In the genomic region with DNA sequence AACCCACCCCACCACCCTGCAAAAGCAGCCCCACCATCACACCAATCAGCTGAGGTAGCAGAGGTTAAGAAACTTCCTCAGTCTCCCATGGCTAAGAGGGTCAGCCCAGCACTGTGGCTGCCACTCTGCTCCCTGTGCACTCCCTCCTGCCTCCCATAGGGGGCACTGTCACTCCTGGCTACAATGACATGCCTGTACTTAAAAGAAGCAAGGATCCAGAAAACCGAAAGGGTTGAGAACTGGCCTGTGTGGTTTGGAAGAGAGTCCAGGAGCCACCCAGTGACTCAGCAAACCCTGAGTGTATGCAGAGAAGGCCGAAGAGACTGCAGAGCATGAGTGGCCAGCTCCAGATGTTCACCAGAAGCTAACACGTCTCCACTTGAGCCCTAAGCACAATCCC, we compare ENCODE assay signal across 9 mouse cellular contexts. TPM values are rescaled to one million over a fixed set of nuclear protein-coding genes. Genes with fewer than 3 reads are reported as not detected.
DNase-seq lines count a peak whose midpoint lies in the region; ATAC-seq and TF ChIP-seq lines count a peak whose summit lies in the region.
"Had no signal": no experiment of that assay in that cellular context is flagged by ENCODE, and none has a peak within 500 bp of the region (broad histone marks: within the 10 kb centered on the region; RNA-seq: fewer than 3 reads in every experiment).

No protein-coding gene starts in this region.

- peaks cover 10% of the 10 kb centered on the region for H3K4me1 ChIP-seq in kidney, embryonic 15.5 days
- peaks cover 3% of the 10 kb centered on the region; the same call in 1 of the 2 replicates for H3K4me1 ChIP-seq in lung, embryonic 15.5 days

- H3K36me3 ChIP-seq in C2C12 (ENCODE audit: control insufficient read depth, insufficient read depth) = no peaks in the 10 kb centered on the region
- H3K36me3 ChIP-seq in kidney, embryonic 15.5 days = no peaks in the 10 kb centered on the region
- H3K36me3 ChIP-seq in lung, embryonic 15.5 days = no peaks in the 10 kb centered on the region

- H3ac ChIP-seq in C2C12 (ENCODE audit: control insufficient read depth, insufficient read length, low read depth) = no peak overlapping the region

- H3K27me3 ChIP-seq in C2C12 (ENCODE audit: control insufficient read depth, insufficient read depth, insufficient read length) = no peaks in the 10 kb centered on the region
- H3K27me3 ChIP-seq in kidney, embryonic 15.5 days = no peaks in the 10 kb centered on the region
- no peaks in the 10 kb centered on the region for H3K27me3 ChIP-seq in lung, embryonic 15.5 days

- no peak overlapping the region for H3K27ac ChIP-seq in kidney, embryonic 15.5 days
- no peak overlapping the region for H3K27ac ChIP-seq in lung, embryonic 15.5 days

- H3K79me3 ChIP-seq in C2C12 (ENCODE audit: low read depth) = no peaks in the 10 kb centered on the region

- intact Hi-C loops in gastrocnemius, postnatal 36 days (cut with DNase I) = loop anchor here (5.0 to 10.0 kb wide), 2 partner anchors 123 to 205 kb away; partner anchors contain the start of gene Gnai3

- no peak overlapping the region for H3K4me2 ChIP-seq in kidney, embryonic 15.5 days
- H3K4me2 ChIP-seq in lung, embryonic 15.5 days = no peak overlapping the region

- ATAC-seq in kidney, embryonic 15.5 days (replicated peaks; ENCODE audit: low FRiP score) = peak; percentile 46; the same call in 1 of the 2 replicates
- peak; percentile 53 for ATAC-seq in lung, embryonic 15.5 days (ENCODE audit: borderline replicate concordance, extremely low read depth, low FRiP score, low TSS enrichment)

- H3K79me2 ChIP-seq in C2C12 (ENCODE audit: control insufficient read depth, insufficient read depth) = no peaks in the 10 kb centered on the region

- 37% methylated on average over 3 of the region's 3 CpGs for WGBS in kidney, embryonic 15.5 days
- WGBS in lung, embryonic 15.5 days = 37% methylated on average over 3 of the region's 3 CpGs

- no peaks in the 10 kb centered on the region for H3K9me3 ChIP-seq in kidney, embryonic 15.5 days (replicated peaks)
- no peaks in the 10 kb centered on the region for H3K9me3 ChIP-seq in lung, embryonic 15.5 days

- peak; percentile 95 for DNase-seq in NIH3T3 (ENCODE audit: low read depth)
- DNase-seq in cerebellum, adult 9-11 months = peak; percentile 17
- peak; percentile 77 to 80 for DNase-seq in gastrocnemius, postnatal 36 days
- DNase-seq in retina, postnatal 1 day = peak; percentile 63
- peak; percentile 38 for DNase-seq in yolk sac, embryonic 10.5 days (ENCODE audit: low spot score)

- H3K9ac ChIP-seq in kidney, embryonic 15.5 days = no peak overlapping the region
- no peak overlapping the region for H3K9ac ChIP-seq in lung, embryonic 15.5 days

- H3K4me3 ChIP-seq in C2C12 (ENCODE audit: insufficient read depth, poor library complexity, severe bottlenecking) = no peak overlapping the region
- no peak overlapping the region for H3K4me3 ChIP-seq in kidney, embryonic 15.5 days (replicated peaks)
- H3K4me3 ChIP-seq in lung, embryonic 15.5 days = no peak overlapping the region

- peak; percentile 70 for TF ChIP-seq CTCF in C2C12 (IDR thresholded peaks at IDR 0.05; ENCODE audit: control insufficient read depth, insufficient read depth, insufficient read length)

TF ChIP-seq in C2C12, 6 proteins besides CTCF, POLR2A, EP300 and RAD21:
- TF ChIP-seq MYOG (IDR thresholded peaks at IDR 0.05; ENCODE audit: control insufficient read depth, extremely low read depth, insufficient read length) (no peak), FOSL1 (IDR thresholded peaks at IDR 0.05; ENCODE audit: insufficient read depth, low read length, poor library complexity, severe bottlenecking) (no peak), MYOD1 (IDR thresholded peaks at IDR 0.05; ENCODE audit: control insufficient read depth, insufficient read length, low read depth) (no peak), CEBPB (IDR thresholded peaks at IDR 0.05; ENCODE audit: low read depth) (no peak), MAX (IDR thresholded peaks at IDR 0.05) (no peak), USF1 (IDR thresholded peaks at IDR 0.05; ENCODE audit: low read depth) (no peak)

RNA-seq across cellular contexts. Expression of gene Gstm6, which starts 4.1 kb away (rescaled TPM):
- polyA plus RNA-seq in C2C12 (2012; fragmentation: generic; extraction: Trizol) = not detected
- total RNA-seq in gastrocnemius, postnatal 36 days (2021) = under 1 TPM; 0.22 to 0.61 TPM
- polyA plus RNA-seq in kidney, embryonic 15.5 days (2015; fragmentation: Nextera tagmentation; extraction: Ambion mirVana) = 7.5 and 8.4 TPM in 2 replicates
- 3.2 and 4.9 TPM in 2 replicates for polyA plus RNA-seq in lung, embryonic 15.5 days (2015; fragmentation: Nextera tagmentation; extraction: Ambion mirVana)

RNA-seq across cellular contexts. Expression of gene Gstm7, which starts 7.8 kb away (rescaled TPM):
- 0.21 TPM for polyA plus RNA-seq in C2C12 (2012; fragmentation: generic; extraction: Trizol)
- total RNA-seq in gastrocnemius, postnatal 36 days (2021) = 10 to 100 TPM in 1 of 2 experiments, 1 to 10 TPM in 1; 6.3 to 15.8 TPM
- polyA plus RNA-seq in kidney, embryonic 15.5 days (2015; fragmentation: Nextera tagmentation; extraction: Ambion mirVana) = 16.6 and 21.3 TPM in 2 replicates
- 12.2 and 12.7 TPM in 2 replicates for polyA plus RNA-seq in lung, embryonic 15.5 days (2015; fragmentation: Nextera tagmentation; extraction: Ambion mirVana)

RNA-seq across cellular contexts. Expression of gene Gstm3, which starts 29.7 kb away (rescaled TPM):
- not detected for polyA plus RNA-seq in C2C12 (2012; fragmentation: generic; extraction: Trizol)
- not detected for total RNA-seq in gastrocnemius, postnatal 36 days (2021)
- 0.26 and 0.66 TPM in 2 replicates for polyA plus RNA-seq in kidney, embryonic 15.5 days (2015; fragmentation: Nextera tagmentation; extraction: Ambion mirVana)
- polyA plus RNA-seq in lung, embryonic 15.5 days (2015; fragmentation: Nextera tagmentation; extraction: Ambion mirVana) = 0.13 and 0.22 TPM in 2 replicates
- total RNA-seq: layer of hippocampus, adult 8-10 months had no signal

RNA-seq across cellular contexts. Expression of gene Gstm5, which starts 43.8 kb away (rescaled TPM):
- polyA plus RNA-seq in C2C12 (2012; fragmentation: generic; extraction: Trizol) = 20.7 TPM
- total RNA-seq in gastrocnemius, postnatal 36 days (2021) = 10 to 100 TPM; 66.3 to 72.8 TPM
- 162 and 169 TPM in 2 replicates for polyA plus RNA-seq in kidney, embryonic 15.5 days (2015; fragmentation: Nextera tagmentation; extraction: Ambion mirVana)
- 116 and 127 TPM in 2 replicates for polyA plus RNA-seq in lung, embryonic 15.5 days (2015; fragmentation: Nextera tagmentation; extraction: Ambion mirVana)

RNA-seq across cellular contexts. Expression of gene Gstm2, which starts 46.9 kb away (rescaled TPM):
- 7.7 TPM for polyA plus RNA-seq in C2C12 (2012; fragmentation: generic; extraction: Trizol)
- total RNA-seq in gastrocnemius, postnatal 36 days (2021) = 100 to 1,000 TPM in 1 of 2 experiments, 10 to 100 TPM in 1; 51.9 to 103 TPM
- polyA plus RNA-seq in kidney, embryonic 15.5 days (2015; fragmentation: Nextera tagmentation; extraction: Ambion mirVana) = 93.9 and 101 TPM in 2 replicates
- 138 and 145 TPM in 2 replicates for polyA plus RNA-seq in lung, embryonic 15.5 days (2015; fragmentation: Nextera tagmentation; extraction: Ambion mirVana)

Comparison
In these comparisons a context has a peak if more than half of its experiments do, and no peak if none do; other contexts are left out.
1. DNase-seq: peak in every context shown above with its lines; median percentile 95 in NIH3T3; 78 in gastrocnemius, postnatal 36 days; 63 in retina, postnatal 1 day; 38 in yolk sac, embryonic 10.5 days; 17 in cerebellum, adult 9-11 months.
2. RNA of gene Gstm7, which starts 7.8 kb away (polyA plus RNA-seq): 16.6 to 21.3 TPM in kidney, embryonic 15.5 days and 12.2 to 12.7 TPM in lung, embryonic 15.5 days; 0.21 TPM in C2C12 (single experiment); every median in the first group is over 10 times any median in the second.